Mouse (Mus musculus): ENCODE measurements at regions not wholly inside any gene's neighbourhood (a gene's known extent, or its start where the extent isn't known, plus 50 kb on each side); places are given as distances from the start of the nearest gene placed in this dataset.

GRCm38 (mm10) chr11:45440937-45441720 lies 410.7 kb upstream of the Clint1 start:
- DNase-seq, result no peak

GRCm38 (mm10) chr11:45446512-45446911 lies 405.3 kb upstream of the Clint1 start:
- no peak for DNase-seq

GRCm38 (mm10) chr11:45454234-45454633 lies 397.6 kb upstream of the Clint1 start:
- no peak for DNase-seq

GRCm38 (mm10) chr11:45454933-45455332 lies 396.9 kb upstream of the Clint1 start:
- no peak for DNase-seq

GRCm38 (mm10) chr11:45456724-45457123 lies 395.1 kb upstream of the Clint1 start:
- DNase-seq, result no peak

GRCm38 (mm10) chr11:45457597-45457996 lies 394.3 kb upstream of the Clint1 start:
- no peak for DNase-seq

- no peak for DNase-seq
Measured at GRCm38 (mm10) chr11:45460000-45460792, 391.7 kb upstream of the Clint1 start.

GRCm38 (mm10) chr11:45464501-45464900 lies 387.4 kb upstream of the Clint1 start:
- no peak for DNase-seq

GRCm38 (mm10) chr11:45466350-45466749 lies 385.5 kb upstream of the Clint1 start:
- DNase-seq, result no peak

GRCm38 (mm10) chr11:45472171-45472570 lies 379.7 kb upstream of the Clint1 start:
- DNase-seq, result no peak

- DNase-seq, result no peak
Measured at GRCm38 (mm10) chr11:45476917-45477316, 374.9 kb upstream of the Clint1 start.

GRCm38 (mm10) chr11:45485950-45486349 lies 365.9 kb upstream of the Clint1 start:
- DNase-seq, result no peak

GRCm38 (mm10) chr11:45491021-45491967 lies 360.6 kb upstream of the Clint1 start:
- DNase-seq, result no peak

- DNase-seq, result no peak
Measured at GRCm38 (mm10) chr11:45495246-45495645, 356.6 kb upstream of the Clint1 start.

GRCm38 (mm10) chr11:45508566-45508965 lies 343.3 kb upstream of the Clint1 start:
- no peak for DNase-seq

GRCm38 (mm10) chr11:45509278-45509677 lies 342.6 kb upstream of the Clint1 start:
- no peak for DNase-seq

GRCm38 (mm10) chr11:45514415-45515271 lies 337.2 kb upstream of the Clint1 start:
- no peak for DNase-seq

GRCm38 (mm10) chr11:45524720-45525119 lies 327.1 kb upstream of the Clint1 start:
- peak; percentile 4 for DNase-seq

- DNase-seq, result no peak
Measured at GRCm38 (mm10) chr11:45531044-45531626, 320.7 kb upstream of the Clint1 start.

- DNase-seq, result peak; percentile 23
Measured at GRCm38 (mm10) chr11:45533402-45534056, 318.3 kb upstream of the Clint1 start.

- no peak for DNase-seq
Measured at GRCm38 (mm10) chr11:45535501-45536025, 316.3 kb upstream of the Clint1 start.

Measured in lung, postnatal 14 days (tissue).